In the genomic region with DNA sequence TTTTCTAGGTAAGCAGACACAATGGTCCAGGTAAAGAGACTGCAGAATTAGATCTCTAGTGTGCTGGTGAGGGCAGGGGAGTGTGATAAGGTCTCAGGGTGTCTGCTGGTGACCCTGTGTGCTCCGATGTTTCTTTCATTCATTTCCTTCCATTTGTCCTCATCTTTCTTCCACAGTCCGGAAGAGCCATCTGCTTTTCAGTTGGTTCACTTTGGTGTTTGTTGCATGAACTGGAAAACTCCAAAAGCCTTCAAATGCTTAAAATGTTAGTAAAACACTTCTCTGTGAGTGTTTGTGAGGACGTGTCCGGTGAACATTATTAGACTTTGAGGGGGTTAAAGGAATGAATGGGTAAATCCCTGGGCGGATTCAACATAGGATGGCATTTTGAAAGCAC, we compare ENCODE assay signal across 8 mouse cellular contexts. TPM values are rescaled to one million over a fixed set of nuclear protein-coding genes. Genes with fewer than 3 reads are reported as not detected.
A peak's percentile ranks its signal among the peaks of the same experiment; 100 is the strongest.
DNase-seq lines count a peak whose midpoint lies in the region; ATAC-seq and TF ChIP-seq lines count a peak whose summit lies in the region.

No protein-coding gene starts in this region.

- TF ChIP-seq CTCF in bone marrow, adult 2 months (IDR thresholded peaks at IDR 0.05; ENCODE audit: control insufficient read depth, insufficient read depth, low read length): no peak

- H3K9ac ChIP-seq in hindbrain, embryonic 11.5 days (ENCODE audit: low read depth, low read length): peak overlapping the region; percentile 32; the same call in 1 of the 2 replicates
- H3K9ac ChIP-seq in midbrain, embryonic 14.5 days (replicated peaks; ENCODE audit: low read length): peak overlapping the region; percentile 54

- WGBS in bone marrow, adult 2 months: 66% methylated on average over 5 of the region's 5 CpGs
- 46% methylated on average over 5 of the region's 5 CpGs for WGBS in hindbrain, embryonic 11.5 days
- WGBS in midbrain, embryonic 14.5 days: 44% methylated on average over 5 of the region's 5 CpGs

- no peaks in the 10 kb centered on the region for H3K9me3 ChIP-seq in hindbrain, embryonic 11.5 days (ENCODE audit: control insufficient read depth, low read length)
- no peaks in the 10 kb centered on the region for H3K9me3 ChIP-seq in midbrain, embryonic 14.5 days (ENCODE audit: control insufficient read depth, low read length)

- peak; percentile 2 for DNase-seq in kidney, adult 11 months
- DNase-seq in kidney, adult 8-10 months: no peak
- peak; percentile 43 for DNase-seq in hindbrain, embryonic 11.5 days (ENCODE audit: low spot score)
- peak; percentile 49 for DNase-seq in midbrain, embryonic 14.5 days
- DNase-seq in cerebellum, adult 11 months: no peak
- DNase-seq in cerebellum, adult 18-20 months: no peak
- no peak for DNase-seq in thymus, adult 18-20 months

- no peak overlapping the region for H3K27ac ChIP-seq in bone marrow, adult 2 months (ENCODE audit: control insufficient read depth, insufficient read depth, low read depth, low read length, poor library complexity)
- no peak overlapping the region for H3K27ac ChIP-seq in hindbrain, embryonic 11.5 days (ENCODE audit: low read depth, low read length)
- H3K27ac ChIP-seq in midbrain, embryonic 14.5 days (replicated peaks; ENCODE audit: low read depth, low read length): peak overlapping the region; percentile 80

- peak overlapping the region; percentile 20; the same call in 1 of the 2 replicates for H3K4me2 ChIP-seq in hindbrain, embryonic 11.5 days (replicated peaks; ENCODE audit: low read depth, low read length)
- peak overlapping the region; percentile 45 for H3K4me2 ChIP-seq in midbrain, embryonic 14.5 days (ENCODE audit: low read length)

- peak overlapping the region; percentile 33 for H3K4me3 ChIP-seq in bone marrow, adult 2 months (replicated peaks; ENCODE audit: control insufficient read depth, low read depth, low read length)
- peak overlapping the region; percentile 63 for H3K4me3 ChIP-seq in hindbrain, embryonic 11.5 days (ENCODE audit: low read depth, low read length)
- H3K4me3 ChIP-seq in midbrain, embryonic 14.5 days (replicated peaks; ENCODE audit: low read depth, low read length): peak overlapping the region; percentile 58

- H3K27me3 ChIP-seq in hindbrain, embryonic 11.5 days (ENCODE audit: control insufficient read depth, insufficient read depth, low read length): no peaks in the 10 kb centered on the region
- H3K27me3 ChIP-seq in midbrain, embryonic 14.5 days (ENCODE audit: control insufficient read depth, insufficient read depth, low read length): no peaks in the 10 kb centered on the region

- H3K4me1 ChIP-seq in bone marrow, adult 2 months (ENCODE audit: control insufficient read depth, insufficient read depth, low read length): peaks cover 1% of the 10 kb centered on the region; the same call in 1 of the 2 replicates
- H3K4me1 ChIP-seq in hindbrain, embryonic 11.5 days (replicated peaks; ENCODE audit: control insufficient read depth, insufficient read depth, low read length): no peaks in the 10 kb centered on the region
- peaks cover 7% of the 10 kb centered on the region; the same call in 1 of the 2 replicates for H3K4me1 ChIP-seq in midbrain, embryonic 14.5 days (ENCODE audit: control insufficient read depth, insufficient read depth, low read length)

- H3K36me3 ChIP-seq in hindbrain, embryonic 11.5 days (ENCODE audit: control insufficient read depth, insufficient read depth, low read length): no peaks in the 10 kb centered on the region
- no peaks in the 10 kb centered on the region for H3K36me3 ChIP-seq in midbrain, embryonic 14.5 days (ENCODE audit: control insufficient read depth, insufficient read depth, low read length)

- no peak for TF ChIP-seq POLR2A in bone marrow, adult 2 months (IDR thresholded peaks at IDR 0.05; ENCODE audit: borderline replicate concordance, control insufficient read depth, low read depth, low read length)

- no peak for ATAC-seq in hindbrain, embryonic 11.5 days (ENCODE audit: low FRiP score)
- ATAC-seq in midbrain, embryonic 14.5 days (ENCODE audit: low FRiP score, low TSS enrichment): no peak

RNA-seq across cellular contexts. Expression of gene Klrb1c, which starts 27.9 kb away (rescaled TPM):
- polyA plus RNA-seq in bone marrow, adult 2 months (2011; ENCODE audit: insufficient read depth, insufficient read length, low replicate concordance, missing spikeins): 0.77 and 6.6 TPM in 2 replicates
- polyA plus RNA-seq in hindbrain, embryonic 11.5 days (2014; fragmentation: Nextera tagmentation; extraction: Ambion mirVana): 0.06 TPM in 1 of 2 replicates, not detected in the other
- not detected in 2 replicates for polyA plus RNA-seq in midbrain, embryonic 14.5 days (2014; fragmentation: Nextera tagmentation; extraction: Ambion mirVana)

RNA-seq across cellular contexts. Expression of gene Klrb1, which starts 38.3 kb away (rescaled TPM):
- polyA plus RNA-seq in bone marrow, adult 2 months (2011; ENCODE audit: insufficient read depth, insufficient read length, low replicate concordance, missing spikeins): 1.3 TPM in 1 of 2 replicates, not detected in the other
- not detected in 2 replicates for polyA plus RNA-seq in hindbrain, embryonic 11.5 days (2014; fragmentation: Nextera tagmentation; extraction: Ambion mirVana)
- polyA plus RNA-seq in midbrain, embryonic 14.5 days (2014; fragmentation: Nextera tagmentation; extraction: Ambion mirVana): 0.45 and 0.94 TPM in 2 replicates

Comparison
In these comparisons a context has a peak if more than half of its experiments do, and no peak if none do; other contexts are left out.
1. DNase-seq: peak in kidney, adult 11 months (single experiment), hindbrain, embryonic 11.5 days (single experiment) and midbrain, embryonic 14.5 days (single experiment); none in kidney, adult 8-10 months (0 of 2), cerebellum, adult 11 months (single experiment), cerebellum, adult 18-20 months (0 of 2) and thymus, adult 18-20 months (0 of 2).
2. Peak in every context shown above with its lines, with median percentiles within 50 percentile points of each other: H3K4me3 ChIP-seq.